Mouse (Mus musculus) T-cell, adult 2 months (primary cell): Measurements from ENCODE around the gene Znrd1.
"Not testable (repeated sequence)": the region's sequence is repeated elsewhere in the genome, so short reads cannot be mapped to it uniquely, and the experiment has no call there.

Experiments used
- DNase-seq: peaks from one replicate; pipeline ENCODE4 v3.0.0; 2022; ENCODE audit warnings: low spot score

Gene Znrd1

DNA sequence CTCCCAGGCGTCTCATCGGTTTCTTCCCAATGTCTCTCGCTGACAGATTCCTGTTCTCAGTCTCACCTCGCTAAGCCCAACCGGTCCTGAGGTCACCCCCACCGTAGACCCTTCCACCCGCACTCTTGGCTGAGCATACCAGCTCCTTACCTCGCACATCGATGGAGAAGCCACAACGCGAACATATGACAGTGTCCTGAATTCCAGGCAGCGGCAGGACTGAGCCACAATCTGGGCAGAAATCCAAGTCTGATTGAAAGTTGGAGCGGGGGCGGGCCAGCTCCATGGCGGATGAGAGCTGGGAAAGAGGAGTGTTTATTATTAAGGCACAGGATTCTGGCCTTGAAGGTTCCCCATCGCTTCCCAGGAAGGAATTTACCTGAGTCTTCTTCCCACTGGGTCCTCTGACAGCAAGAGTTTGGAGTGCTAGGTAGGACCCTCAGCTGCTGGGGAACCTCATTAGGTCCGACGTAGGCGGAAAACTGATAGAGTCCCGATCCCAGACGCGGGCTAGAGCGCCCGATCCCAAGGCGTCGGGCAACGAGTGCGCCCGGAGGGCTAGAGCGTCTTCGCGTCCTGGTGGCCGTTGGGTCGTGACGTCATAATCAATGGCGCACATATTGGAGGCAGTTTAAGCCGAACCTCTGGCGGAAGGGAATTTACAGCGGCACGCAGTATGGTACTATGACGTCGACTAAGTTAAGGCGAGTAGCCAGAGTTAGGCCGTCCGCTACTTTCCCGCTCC lies at the start of gene Znrd1, which contains the start of gene Znrd1as:
Znrd1 (minus strand) TSS at position 561 of the 745 bp plus-strand sequence.
Znrd1as (plus strand) TSS at position 594 of the 745 bp plus-strand sequence.
- peak; percentile 89 for DNase-seq

DNA sequence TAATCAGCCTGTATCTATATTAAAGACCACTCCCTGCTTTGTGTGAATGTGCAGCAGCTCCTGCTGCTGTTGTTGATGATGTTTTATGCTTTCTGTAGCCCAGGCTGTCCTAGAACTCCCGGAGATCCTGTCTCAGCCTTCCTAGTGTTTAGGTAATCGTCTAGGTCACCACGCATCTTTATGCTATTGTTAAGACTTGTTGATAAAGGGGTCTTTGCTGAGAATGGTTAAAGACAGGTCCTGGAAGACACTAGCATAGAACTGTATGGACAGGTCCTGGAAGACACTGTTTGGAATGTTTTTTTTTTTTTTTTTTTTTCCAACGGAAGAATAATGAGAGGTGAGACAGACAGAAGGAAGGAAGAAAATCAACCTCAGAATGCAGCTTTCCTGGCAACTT lies 45.0 kb upstream of the Znrd1 start:
- DNase-seq, result no peak

DNA sequence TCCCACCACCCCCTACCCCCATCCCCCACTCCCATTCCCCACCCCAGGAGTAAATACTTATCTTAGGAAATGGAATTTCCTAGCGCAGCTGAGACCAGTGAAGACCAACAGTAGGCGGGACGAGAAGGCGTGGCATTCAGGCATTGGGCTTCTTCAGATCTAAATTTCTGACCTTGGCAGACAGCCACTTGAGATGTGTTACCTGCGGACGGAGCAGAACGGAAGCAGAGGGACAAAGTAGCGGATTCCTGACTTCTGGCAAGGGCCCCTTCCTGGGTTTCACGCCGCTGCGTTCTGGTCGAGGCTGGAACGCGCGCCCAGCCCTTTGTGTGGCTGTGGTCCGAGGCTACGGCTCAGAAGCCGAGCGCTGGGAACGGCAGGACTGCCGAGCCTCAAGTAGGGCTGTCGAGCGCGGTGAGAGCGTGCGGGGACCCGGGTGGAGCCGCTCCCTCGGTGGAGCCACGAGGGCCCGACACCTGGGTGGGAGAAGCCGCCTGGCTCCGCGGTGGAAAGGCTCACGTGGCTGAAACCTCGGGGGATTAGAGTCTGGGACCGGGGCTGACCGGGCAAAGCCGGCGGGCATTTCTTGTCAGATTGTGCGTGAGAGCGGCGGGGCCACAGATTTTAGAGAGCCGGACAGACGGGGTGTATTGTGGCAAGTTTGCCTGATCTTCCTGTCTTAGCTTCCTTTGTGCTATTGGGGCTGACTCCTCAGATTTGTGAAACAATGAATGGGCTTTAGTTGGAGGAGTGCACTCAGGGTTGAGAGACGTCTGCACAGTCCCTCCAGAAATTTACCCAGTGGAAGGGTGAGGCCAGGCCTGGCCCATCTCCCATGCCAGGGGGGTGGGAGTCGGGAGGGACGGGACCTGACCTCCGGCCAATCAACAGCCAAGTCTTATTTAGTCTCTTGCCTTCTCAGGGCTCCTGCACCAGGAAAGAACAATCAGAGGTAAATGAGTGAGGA lies 44.3 kb upstream of the Znrd1 start:
- DNase-seq, result no peak

DNA sequence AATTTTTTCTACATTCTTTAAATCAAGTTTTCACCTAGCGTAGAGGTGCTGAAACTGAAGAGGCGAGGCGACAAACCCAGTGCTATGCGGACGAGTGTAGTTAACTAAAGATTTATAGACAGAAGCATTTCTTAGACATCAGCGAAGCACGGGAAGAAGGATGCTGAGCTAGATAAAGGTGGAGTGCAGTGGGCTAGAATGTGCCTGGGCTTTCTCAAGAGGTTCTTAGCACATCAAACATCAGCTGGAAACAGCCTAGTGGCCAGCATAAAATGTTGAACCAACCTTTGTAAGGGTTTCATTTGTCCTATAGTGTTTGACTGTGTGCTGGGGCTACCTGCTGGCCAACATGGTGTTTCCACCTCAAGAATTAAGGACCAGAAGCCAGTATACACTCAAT lies 42.5 kb upstream of the Znrd1 start, which contains the start of gene Zfp57:
Zfp57 (plus strand) TSS at position 301 of the 400 bp plus-strand sequence.
- DNase-seq, result no peak

DNA sequence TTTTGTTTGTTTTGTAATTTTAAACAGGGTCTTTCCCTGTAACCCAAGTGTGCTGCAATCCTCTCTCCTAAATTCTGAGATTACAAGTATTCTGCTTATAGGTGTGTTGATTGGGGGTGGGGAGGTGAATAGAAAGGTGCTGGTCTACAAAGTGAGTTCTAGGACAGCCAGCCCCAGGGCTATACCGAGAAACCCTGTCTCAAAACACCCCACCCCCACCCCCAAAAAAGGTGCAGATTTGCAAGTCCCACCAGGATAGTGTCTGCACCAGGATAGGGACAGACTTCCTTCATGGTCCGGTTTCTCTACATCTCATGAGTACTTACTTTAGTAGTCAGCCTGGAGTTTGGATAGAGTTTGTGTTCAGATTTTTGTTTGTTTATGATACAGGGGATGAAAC lies 40.1 kb upstream of the Znrd1 start:
- no peak for DNase-seq

DNA sequence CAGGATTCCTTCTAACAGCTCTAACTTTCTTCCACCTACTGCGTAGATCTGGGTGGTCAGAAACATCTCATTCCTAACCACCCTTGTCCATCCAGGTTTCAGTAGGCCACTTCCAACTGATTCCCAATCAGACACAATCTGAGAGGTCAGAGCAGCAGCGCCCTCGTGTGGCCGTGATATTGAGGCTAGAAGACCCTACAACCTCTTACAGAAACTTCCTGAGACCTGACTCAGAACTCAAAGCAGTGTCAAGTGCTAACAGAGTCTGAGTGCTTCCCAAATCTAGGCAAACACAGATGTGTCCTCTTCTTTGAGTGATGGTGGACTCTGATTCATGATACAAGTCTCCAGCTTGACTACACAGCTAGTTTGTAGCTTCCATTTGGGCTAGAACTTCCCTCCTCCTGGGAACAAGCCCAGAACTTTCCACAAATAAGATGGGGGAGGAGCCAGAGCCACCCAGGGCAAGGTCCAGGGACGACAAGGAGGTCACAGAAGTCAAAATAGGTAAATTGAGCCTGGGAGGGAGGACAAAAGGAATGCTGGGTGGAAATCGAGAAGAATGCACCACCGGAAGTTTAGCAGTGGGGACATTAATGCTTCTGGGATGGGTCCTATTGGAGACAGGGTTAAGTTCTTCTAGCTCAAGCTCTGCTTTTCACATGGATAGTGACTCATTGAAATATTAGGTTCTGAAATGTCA lies 38.8 kb upstream of the Znrd1 start:
- DNase-seq, result peak; percentile 49

DNA sequence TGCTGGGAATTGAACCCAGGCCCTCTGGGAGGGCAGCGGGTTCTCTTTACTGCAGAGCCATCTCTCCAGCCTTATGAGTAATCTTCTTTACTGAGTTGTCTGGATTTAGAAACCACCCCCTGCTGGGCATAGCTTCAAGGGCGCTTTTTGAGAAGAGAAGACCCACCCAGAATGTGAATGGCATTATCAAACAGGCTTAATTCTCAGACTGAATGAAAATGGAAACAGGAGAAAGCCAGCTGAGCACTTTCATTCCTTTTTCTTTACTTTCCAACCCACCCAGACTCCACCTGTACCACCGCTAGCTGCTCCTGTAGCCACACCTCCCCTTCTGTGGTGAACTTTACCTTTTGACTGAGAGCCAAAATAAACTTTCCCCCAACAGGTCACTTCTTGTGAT lies 37.1 kb upstream of the Znrd1 start:
- DNase-seq, result no peak

DNA sequence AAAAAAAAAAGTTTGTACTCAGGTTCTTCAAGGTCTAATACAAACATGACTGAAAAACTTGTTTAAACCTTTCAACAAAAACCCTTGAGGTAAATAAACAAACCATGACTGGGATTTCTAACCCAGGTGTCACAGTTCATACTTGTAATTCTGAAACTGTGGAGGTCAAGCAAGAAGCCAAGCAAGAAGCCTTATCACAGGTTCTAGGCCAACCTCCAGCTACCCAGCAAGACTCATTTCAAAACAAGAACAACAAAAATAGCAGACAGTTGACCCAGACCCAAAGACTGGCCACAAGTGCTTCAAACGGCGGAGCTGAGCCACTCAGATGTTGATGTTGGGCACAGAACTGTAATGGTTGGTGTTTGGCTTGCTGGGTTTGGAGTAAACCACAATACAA lies 36.2 kb upstream of the Znrd1 start:
- no peak for DNase-seq

DNA sequence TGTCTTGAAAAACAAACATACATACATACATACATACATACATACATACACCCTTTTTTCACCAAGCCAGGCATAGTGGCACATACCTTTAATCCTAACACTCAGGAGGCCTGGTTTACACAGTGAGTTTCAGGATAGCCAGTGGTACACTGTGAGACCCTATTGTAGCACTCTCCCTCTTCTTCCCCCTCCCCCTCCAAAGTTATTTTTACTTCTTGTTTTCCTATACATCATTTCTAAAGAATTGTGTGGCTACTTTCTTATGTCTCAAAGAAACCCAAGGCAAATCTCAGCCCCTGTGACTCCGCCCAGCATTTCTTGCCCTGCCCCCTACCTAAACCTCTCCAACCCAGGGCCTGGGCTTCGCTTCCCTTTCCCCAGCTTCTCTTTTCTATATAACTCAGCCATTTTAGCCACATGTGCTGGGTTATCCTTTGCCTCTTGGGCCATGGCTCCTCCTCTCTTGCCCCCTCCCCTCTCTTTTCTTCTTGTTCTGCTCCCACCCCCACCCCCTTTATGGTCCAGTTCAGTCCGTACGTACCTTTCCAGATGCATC lies 35.5 kb upstream of the Znrd1 start:
- no peak for DNase-seq

DNA sequence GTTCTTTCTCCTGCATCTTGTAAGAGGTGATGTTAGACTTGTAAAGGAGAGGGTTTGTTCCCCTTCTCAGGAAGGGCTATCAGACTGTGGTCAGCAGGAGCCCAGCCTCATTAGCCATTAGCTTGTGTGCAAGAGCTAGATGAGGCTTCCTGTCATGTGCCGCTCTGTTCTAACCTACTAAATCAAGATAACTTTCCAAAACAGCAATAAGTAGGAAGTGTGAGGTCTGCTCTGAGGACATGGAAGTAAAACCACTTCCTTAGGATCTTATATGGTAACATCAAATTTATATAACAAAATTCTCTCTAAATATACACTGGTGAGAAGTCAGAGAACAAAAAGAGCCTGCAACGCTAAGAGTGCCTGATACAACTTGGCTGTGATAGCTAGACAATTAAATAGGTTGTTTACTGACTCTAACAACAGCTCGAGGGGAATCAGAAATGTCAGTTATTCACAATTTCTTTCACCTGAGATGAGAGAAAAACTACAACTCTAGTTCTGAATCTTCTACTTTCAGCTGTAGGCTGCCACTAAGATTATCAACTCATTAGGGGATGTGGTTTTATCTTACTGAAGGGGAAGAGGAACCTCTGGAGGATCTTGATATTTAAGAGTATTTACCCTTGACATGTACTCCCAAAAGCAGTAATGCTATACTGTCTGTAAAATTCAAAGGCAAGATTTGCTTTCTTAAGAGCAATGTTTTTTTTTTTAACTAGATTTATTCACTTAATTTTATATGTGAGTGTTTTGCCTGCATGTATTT lies 34.2 kb upstream of the Znrd1 start:
- DNase-seq, result no peak

DNA sequence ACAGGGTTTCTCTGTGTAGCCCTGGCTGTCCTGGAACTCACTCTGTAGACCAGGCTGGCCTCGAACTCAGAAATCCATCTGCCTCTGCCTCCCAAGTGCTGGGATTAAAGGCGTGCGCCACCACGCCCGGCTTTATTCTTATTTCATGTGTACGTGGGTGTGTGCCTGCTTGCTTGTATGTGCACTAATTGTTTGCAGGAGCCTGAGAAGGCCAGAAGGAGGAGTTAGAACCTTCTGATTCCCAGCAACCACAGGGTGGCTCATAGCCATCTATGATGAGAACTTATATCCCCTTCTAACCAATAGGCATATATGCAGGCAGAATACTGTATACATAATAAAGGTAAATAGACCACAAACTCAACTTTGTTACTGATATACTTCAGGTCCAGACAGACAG lies 32.3 kb upstream of the Znrd1 start:
- DNase-seq, result not testable (repeated sequence)

DNA sequence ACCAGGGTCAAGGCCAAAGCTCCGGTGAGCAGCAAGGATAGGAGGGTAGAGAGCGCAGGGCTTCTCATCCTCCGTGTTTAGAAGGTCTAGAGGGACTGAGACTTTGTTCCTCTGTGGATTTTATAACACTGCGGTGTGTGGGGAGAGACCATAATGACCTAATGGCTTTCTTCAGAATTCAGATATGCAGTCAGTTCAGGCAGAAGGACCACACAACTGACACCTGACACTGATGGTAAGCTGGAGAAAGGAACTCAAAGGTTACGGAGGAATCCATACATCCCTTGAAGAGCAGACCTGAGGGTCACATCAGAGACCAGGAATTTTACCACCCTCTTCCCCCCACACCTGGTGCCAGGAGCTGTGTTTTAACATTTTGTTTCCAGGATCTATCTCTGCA lies 31.1 kb upstream of the Znrd1 start, which contains the start of gene H2-M5:
H2-M5 (minus strand) TSS at position 101 of the 400 bp plus-strand sequence.
- no peak for DNase-seq

DNA sequence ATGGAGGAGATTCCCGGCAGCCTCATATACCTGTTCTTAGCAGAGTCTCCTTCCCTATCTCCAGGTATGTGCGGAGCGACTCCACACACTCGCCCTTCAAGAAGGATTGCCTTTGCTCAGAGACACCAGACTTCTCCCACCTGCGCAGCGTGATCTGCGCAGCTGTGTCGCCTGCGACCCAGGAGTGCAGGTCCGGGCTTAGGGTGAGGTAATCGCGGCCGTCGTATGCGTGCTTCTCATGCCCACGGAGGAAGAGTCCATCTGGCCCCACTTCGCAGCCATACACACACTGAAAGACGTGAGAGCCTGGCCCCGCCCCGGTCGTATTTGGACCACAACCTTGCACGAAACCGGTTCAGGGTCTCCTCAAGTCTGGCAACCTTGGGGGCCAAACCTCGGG lies 30.1 kb upstream of the Znrd1 start:
- DNase-seq, result no peak

DNA sequence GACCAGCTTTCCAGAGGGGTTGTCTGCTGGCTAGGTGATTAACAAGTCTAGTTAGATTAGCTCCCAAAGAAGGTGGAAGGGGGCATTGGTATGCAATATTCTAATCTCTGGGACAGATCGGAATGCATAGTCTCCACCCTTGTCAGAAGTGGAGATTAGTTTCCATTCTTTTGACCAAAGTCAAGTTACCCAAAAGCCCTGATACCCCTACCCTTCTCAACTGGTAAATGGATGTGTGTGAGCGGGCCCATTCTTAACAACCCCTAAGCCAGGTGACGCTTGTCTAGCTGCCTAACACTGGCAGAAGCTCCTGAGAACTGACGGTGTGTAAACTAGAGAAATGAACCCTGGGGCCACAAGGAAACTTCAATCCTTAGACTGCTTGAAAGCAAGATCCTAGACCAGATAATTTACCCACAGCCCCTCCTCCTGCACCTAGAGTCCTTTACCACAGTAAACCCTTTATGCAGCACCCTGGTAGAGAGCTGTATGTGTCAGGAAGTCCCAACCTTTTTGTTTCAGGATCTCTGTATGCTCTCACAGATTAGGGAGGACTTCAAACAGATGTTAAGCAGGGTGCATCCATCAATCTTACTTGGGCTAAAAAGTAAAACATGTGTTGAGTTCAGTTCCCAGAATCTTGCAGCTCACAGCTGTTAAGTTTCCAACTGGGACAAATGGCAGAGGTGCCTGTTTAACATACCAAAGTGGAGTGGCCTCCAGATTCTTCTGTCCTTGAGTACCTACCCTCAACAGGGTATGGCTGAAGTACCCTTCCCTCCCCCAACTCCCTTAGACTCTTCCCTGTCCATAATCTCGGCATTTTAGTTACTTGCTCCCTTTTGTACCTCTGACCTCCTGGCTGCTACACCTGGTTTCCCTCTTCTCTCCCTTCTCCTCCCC lies 24.1 kb upstream of the Znrd1 start:
- peak; percentile 34 for DNase-seq

DNA sequence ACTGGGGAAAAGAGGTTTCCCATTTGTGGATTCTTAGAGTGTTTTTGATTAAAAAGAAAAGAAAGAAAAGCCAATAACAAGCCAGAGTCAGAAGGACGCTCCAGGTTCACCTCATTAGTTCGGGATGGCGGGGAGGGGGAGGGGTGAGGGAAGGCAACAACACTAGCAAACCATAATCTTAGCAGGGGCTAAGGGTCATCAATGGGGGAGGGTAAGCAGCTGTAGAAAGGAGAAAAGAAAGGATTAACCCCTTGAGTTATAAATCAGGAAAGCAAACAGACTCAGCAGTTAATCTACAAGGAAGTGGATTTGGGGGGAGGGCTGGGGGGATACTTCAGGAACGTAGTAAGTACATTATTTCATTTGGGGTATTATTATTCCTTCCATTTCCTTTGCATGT lies 23.5 kb upstream of the Znrd1 start:
- DNase-seq, result no peak

DNA sequence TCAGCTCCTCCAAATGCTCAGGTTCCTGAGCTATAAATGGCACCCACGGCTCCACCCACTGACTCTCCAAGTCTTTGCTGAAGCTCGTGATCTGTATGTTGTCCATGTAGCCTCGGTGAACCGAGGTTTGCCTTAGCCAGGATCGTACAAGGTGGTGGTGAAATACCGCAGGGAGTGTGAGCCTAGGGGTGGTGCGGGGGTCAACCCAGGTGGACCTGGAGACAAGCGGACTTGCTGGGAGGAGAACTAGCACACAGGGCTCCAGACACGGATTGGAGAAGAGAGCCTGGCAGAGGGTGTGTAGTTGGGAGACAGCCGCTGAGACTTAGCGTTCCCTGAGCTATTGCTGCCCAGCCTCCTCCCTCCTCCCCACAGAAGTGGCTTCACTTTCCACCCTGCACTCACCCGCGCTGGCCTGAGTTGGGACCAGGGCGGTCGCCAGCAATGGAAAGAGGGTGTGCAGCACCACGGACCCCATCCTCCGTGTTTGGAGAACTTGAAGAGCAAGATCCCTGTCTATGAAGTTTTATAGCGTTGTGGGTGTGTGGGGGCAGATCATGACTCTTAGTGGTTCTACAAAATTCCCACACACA lies 23.0 kb upstream of the Znrd1 start, which contains the start of gene 2410137M14Rik:
2410137M14Rik (minus strand) TSS at position 17 of the 593 bp plus-strand sequence.
- no peak for DNase-seq

DNA sequence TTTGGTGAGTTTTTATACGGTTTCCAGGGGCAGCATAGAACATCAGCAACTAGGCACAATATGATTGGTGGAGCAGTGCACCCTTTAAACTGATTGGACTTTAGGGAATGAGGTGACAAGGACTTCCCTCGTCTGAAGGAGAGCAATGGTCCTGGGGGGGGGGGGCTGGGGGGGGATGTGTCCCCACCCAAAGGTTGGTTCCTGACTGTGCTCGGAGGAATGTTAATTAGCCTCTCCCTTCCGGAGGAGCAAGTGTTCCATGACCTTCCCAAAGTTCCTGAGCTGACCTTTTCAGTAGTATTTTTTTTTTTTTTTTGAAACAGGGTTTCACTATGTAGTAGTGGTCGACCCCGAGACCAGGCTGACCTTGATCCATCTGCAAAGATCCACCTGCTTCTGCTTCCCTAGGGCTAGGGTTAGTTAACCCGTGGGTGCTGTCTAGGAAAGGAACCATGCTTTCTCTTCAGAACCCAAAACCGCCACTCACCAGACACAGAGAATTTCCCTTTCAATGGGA lies 15.0 kb upstream of the Znrd1 start:
- no peak for DNase-seq

DNA sequence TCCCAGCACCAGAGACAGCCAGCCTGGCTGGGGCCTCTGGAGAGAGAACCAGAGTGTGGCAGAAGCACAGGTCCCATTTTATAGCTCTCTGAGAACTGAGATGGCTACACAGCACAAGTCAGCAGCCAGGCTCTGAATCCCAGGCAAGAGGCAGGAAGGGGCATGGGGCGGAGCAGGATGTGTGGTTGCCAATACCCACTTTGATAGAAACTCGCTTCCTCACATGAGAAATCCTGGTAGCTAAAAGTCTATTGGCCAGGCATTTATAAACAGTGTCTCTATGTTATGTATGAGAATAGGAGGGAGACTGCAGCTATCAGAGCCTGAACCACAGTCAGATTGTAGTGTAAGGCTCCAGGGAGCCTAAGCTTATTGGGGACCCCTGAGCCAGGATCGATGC lies 14.4 kb upstream of the Znrd1 start:
- DNase-seq, result peak; percentile 66

DNA sequence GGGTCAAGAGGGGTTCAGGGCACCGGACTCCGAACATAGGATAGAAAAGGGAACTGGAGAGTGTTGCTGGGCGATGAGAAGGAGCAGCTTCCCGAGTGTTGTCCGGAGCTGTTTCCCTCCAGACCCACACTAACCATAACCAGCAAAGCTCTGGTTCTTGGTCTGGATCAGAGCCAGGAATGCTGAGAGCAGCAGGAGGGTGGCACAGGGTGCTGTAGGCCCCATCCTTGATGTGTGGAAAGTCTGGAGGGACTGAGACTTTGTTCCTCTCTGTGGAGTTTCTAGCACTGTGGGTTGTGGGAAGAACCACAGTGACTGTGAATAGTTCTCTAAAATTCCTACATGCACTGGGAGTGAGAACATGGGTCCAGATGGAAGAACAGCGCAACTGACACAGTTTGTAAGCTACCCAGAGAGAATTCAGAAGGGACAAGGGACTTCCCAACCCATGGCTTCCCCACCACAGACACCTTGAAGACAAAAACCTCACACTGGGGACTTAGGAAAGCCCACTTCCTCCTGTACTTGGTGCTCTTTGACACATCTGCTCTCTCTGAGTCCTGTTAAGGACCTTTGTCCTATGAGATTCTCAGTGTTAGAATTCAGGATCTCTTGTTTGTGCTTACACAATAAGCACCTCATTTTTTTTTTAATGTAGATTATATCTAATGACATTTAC lies 13.0 kb upstream of the Znrd1 start:
- peak; percentile 50 for DNase-seq
